Mouse (Mus musculus) liver, adult 2 months (tissue): ENCODE results near the gene Mfsd10. TPM values are rescaled to one million over a fixed set of nuclear protein-coding genes. Genes with fewer than 3 reads are reported as not detected.

Experiments
- DNase-seq: peaks from one replicate; pipeline ENCODE4 v3.0.0-alpha.2; 2011; ENCODE audit warnings: low read depth, low spot score; ENCODE audit errors: extremely low read depth
- H3K27ac ChIP-seq: fragments of 200-500 bp; replicated peaks from 2 replicates; pipeline ENCODE4 v1.5.1; 2012; ENCODE audit warnings: low read depth, mild to moderate bottlenecking, control low read depth, inconsistent platforms, low read length; ENCODE audit not compliant: insufficient read depth
- H3K27me3 ChIP-seq: fragments of 200-500 bp; 2 replicates; pipeline ENCODE4 v1.6.1; 2012; ENCODE audit warnings: mild to moderate bottlenecking, moderate library complexity, low read length, inconsistent platforms; ENCODE audit not compliant: control insufficient read depth, insufficient read depth
- H3K36me3 ChIP-seq: fragments of 200-500 bp; 2 replicates; pipeline ENCODE4 v1.6.1; 2012; ENCODE audit warnings: low read length, inconsistent platforms; ENCODE audit not compliant: control insufficient read depth, insufficient read depth
- H3K4me1 ChIP-seq: fragments of 200-500 bp; 2 replicates; pipeline ENCODE4 v1.6.1; 2011; ENCODE audit warnings: low read length; ENCODE audit not compliant: control insufficient read depth, insufficient read depth
- H3K4me3 ChIP-seq: fragments of 200-500 bp; 2 replicates; pipeline ENCODE4 v1.5.1; 2011; ENCODE audit warnings: low read depth, mild to moderate bottlenecking, control low read depth, low read length, moderate library complexity; ENCODE audit not compliant: insufficient read depth
- H3K79me2 ChIP-seq: fragments of 200-500 bp; 2 replicates; pipeline ENCODE4 v1.6.1; 2012; ENCODE audit warnings: inconsistent platforms, mild to moderate bottlenecking, low read length, moderate library complexity; ENCODE audit not compliant: control insufficient read depth, insufficient read depth
- H3K9ac ChIP-seq: fragments of 200-500 bp; 2 replicates; pipeline ENCODE4 v1.6.1; 2012; ENCODE audit warnings: low read depth, mild to moderate bottlenecking, control low read depth, inconsistent platforms, low read length
- CTCF ChIP-seq: fragments of 200-500 bp; IDR thresholded peaks from 2 replicates; pipeline ENCODE4 v1.5.1; 2011; ENCODE audit warnings: low read depth, low read length, control low read depth
- POLR2A ChIP-seq: fragments of 200-500 bp; IDR thresholded peaks from 2 replicates; pipeline ENCODE4 v1.6.1; 2011; ENCODE audit warnings: low read length, control low read depth; ENCODE audit not compliant: insufficient read depth; ENCODE audit errors: extremely low read depth
- WGBS: fragments of 180-500 bp; shearing (Covaris S2); methylation state at CpG from one replicate; pipeline ENCODE4 v1.1.7; 2018; 5-methylcytosine and 5-hydroxymethylcytosine counted together
- polyA plus RNA-seq: library from polyadenylated mRNA; depleted of rRNA; stranded (reverse); fragments of >200 nt; gene quantifications from 2 replicates; pipeline ENCODE4 v1.2.3, GENCODE M21; 2012; rRNA removed
- total RNA-seq: library from RNA; depleted of rRNA; stranded (reverse); fragments of >200 nt; gene quantifications from 2 replicates; pipeline ENCODE4 v1.2.3, GENCODE M21; 2014; rRNA removed

Mfsd10 gene
- total RNA-seq = 3.9 and 4.6 TPM in 2 replicates
- polyA plus RNA-seq = 14.2 and 26.6 TPM in 2 replicates

GRCm38 (mm10) chr5:34636481-34637287, at the start of gene Mfsd10:
Gene Mfsd10, minus strand, starts transcription at chr5:34637212.
- Histone ChIP-seq H3K4me1 (peaks cover 5% of the 10 kb centered on the region), H3K27ac (0 out of 2 replicates have a peak within 1 kb of the TSS, but pooled peaks have one; percentile 11), H3K27me3 (no peaks in the 10 kb centered on the region), H3K79me2 (no peaks in the 10 kb centered on the region), H3K36me3 (peaks cover 14% of the 10 kb centered on the region), H3K9ac (peak within 1 kb of the TSS; percentile 66), H3K4me3 (peak within 1 kb of the TSS; percentile 84)
- TF ChIP-seq CTCF (peak; percentile 45; the same call in 1 of the 2 replicates), POLR2A (0 out of 2 replicates have a peak, but pooled peaks have one; percentile 29)
- under 1% methylated on average over 48 of the region's 48 CpGs for WGBS
- DNase-seq = peak; percentile 73

GRCm38 (mm10) chr5:34670280-34670679, 33.3 kb upstream of the Mfsd10 start:
- Histone ChIP-seq H3K27ac (no peak overlapping the region), H3K79me2 (no peaks in the 10 kb centered on the region), H3K4me3 (no peak overlapping the region), H3K27me3 (no peaks in the 10 kb centered on the region), H3K4me1 (no peaks in the 10 kb centered on the region), H3K9ac (no peak overlapping the region), H3K36me3 (peaks cover 6% of the 10 kb centered on the region)
- peak; percentile 9; the same call in 1 of the 2 replicates for TF ChIP-seq CTCF
- TF ChIP-seq POLR2A = no peak
- 97% methylated on average over 4 of the region's 4 CpGs for WGBS
- DNase-seq = no peak

GRCm38 (mm10) chr5:34669493-34669892, 32.5 kb upstream of the Mfsd10 start:
- TF ChIP-seq POLR2A = no peak
- TF ChIP-seq CTCF = no peak; the same call in 1 of the 2 replicates
- H3K27me3 ChIP-seq = no peaks in the 10 kb centered on the region
- H3K4me1 ChIP-seq = no peaks in the 10 kb centered on the region
- peaks cover 8% of the 10 kb centered on the region for H3K36me3 ChIP-seq
- H3K27ac ChIP-seq = no peak overlapping the region
- no peaks in the 10 kb centered on the region for H3K79me2 ChIP-seq
- H3K9ac ChIP-seq = no peak overlapping the region
- WGBS = 87% methylated on average over 2 of the region's 2 CpGs
- DNase-seq = peak; percentile 29
- H3K4me3 ChIP-seq = no peak overlapping the region

GRCm38 (mm10) chr5:34663231-34663630, 26.2 kb upstream of the Mfsd10 start:
- 97% methylated on average over 2 of the region's 2 CpGs for WGBS
- Histone ChIP-seq H3K79me2 (peaks cover 3% of the 10 kb centered on the region; the same call in 1 of the 2 replicates), H3K9ac (no peak overlapping the region), H3K36me3 (peaks cover 2% of the 10 kb centered on the region; the same call in 1 of the 2 replicates), H3K27ac (no peak overlapping the region), H3K27me3 (no peaks in the 10 kb centered on the region), H3K4me3 (no peak overlapping the region), H3K4me1 (peaks cover 5% of the 10 kb centered on the region)
- TF ChIP-seq POLR2A = no peak
- TF ChIP-seq CTCF = no peak
- no peak for DNase-seq

GRCm38 (mm10) chr5:34661909-34662308, 24.9 kb upstream of the Mfsd10 start:
- Histone ChIP-seq H3K36me3 (peaks cover 5% of the 10 kb centered on the region; the same call in 1 of the 2 replicates), H3K9ac (no peak overlapping the region), H3K27me3 (no peaks in the 10 kb centered on the region), H3K4me1 (peaks cover 5% of the 10 kb centered on the region), H3K4me3 (no peak overlapping the region), H3K79me2 (peaks cover 3% of the 10 kb centered on the region; the same call in 1 of the 2 replicates), H3K27ac (no peak overlapping the region)
- 55% methylated on average over 4 of the region's 4 CpGs for WGBS
- DNase-seq = no peak
- TF ChIP-seq CTCF = no peak
- TF ChIP-seq POLR2A = no peak
